Mouse (Mus musculus) testis, adult 2 months (tissue): ENCODE results near the gene Trio. TPM values are rescaled to one million over a fixed set of nuclear protein-coding genes. Genes with fewer than 3 reads are reported as not detected.

Experiments used
- H3K27ac ChIP-seq: fragments of 200-500 bp; 2 replicates; pipeline ENCODE4 v1.5.1; 2012; ENCODE audit warnings: low read depth, low read length; ENCODE audit not compliant: control insufficient read depth, insufficient read depth
- H3K27me3 ChIP-seq: fragments of 200-500 bp; 2 replicates; pipeline ENCODE4 v1.6.1; 2012; ENCODE audit warnings: mild to moderate bottlenecking, low read length, moderate library complexity; ENCODE audit not compliant: control insufficient read depth, insufficient read depth
- H3K36me3 ChIP-seq: fragments of 200-500 bp; 2 replicates; pipeline ENCODE4 v1.6.1; 2012; ENCODE audit warnings: mild to moderate bottlenecking, low read length; ENCODE audit not compliant: control insufficient read depth, insufficient read depth
- H3K4me1 ChIP-seq: fragments of 200-500 bp; 2 replicates; pipeline ENCODE4 v1.6.1; 2012; ENCODE audit warnings: low read length; ENCODE audit not compliant: control insufficient read depth, insufficient read depth
- H3K4me3 ChIP-seq: fragments of 200-500 bp; 2 replicates; pipeline ENCODE4 v1.5.1; 2012; ENCODE audit warnings: low read depth, mild to moderate bottlenecking, low read length, moderate library complexity, mixed read lengths; ENCODE audit not compliant: control insufficient read depth
- CTCF ChIP-seq: fragments of 200-500 bp; IDR thresholded peaks from 2 replicates; pipeline ENCODE4 v1.5.1; 2012; ENCODE audit warnings: low read depth, mild to moderate bottlenecking, inconsistent platforms, low read length, moderate library complexity; ENCODE audit not compliant: control insufficient read depth, insufficient read depth, insufficient replicate concordance
- POLR2A ChIP-seq: fragments of 200-500 bp; IDR thresholded peaks from 2 replicates; pipeline ENCODE4 v1.6.1; 2012; ENCODE audit warnings: low read depth, mild to moderate bottlenecking, inconsistent platforms, low read length, moderate library complexity; ENCODE audit not compliant: control insufficient read depth
- polyA plus RNA-seq: library from polyadenylated mRNA; depleted of rRNA; stranded (reverse); fragments of >200 nt; gene quantifications from 2 replicates; pipeline ENCODE4 v1.2.3, GENCODE M21; 2012

Gene Trio
- polyA plus RNA-seq, 1 experiment: 18.8 TPM

GRCm38 (mm10) chr15:27916204-27916603 is 109.4 kb downstream of the Trio start:
- Histone ChIP-seq H3K27ac (no peak overlapping the region), H3K27me3 (no peaks in the 10 kb centered on the region), H3K4me3 (no peak overlapping the region), H3K4me1 (no peaks in the 10 kb centered on the region), H3K36me3 (no peaks in the 10 kb centered on the region)
- TF ChIP-seq POLR2A: no peak
- no peak; the same call in 1 of the 2 replicates for TF ChIP-seq CTCF

- TF ChIP-seq POLR2A (no peak), CTCF (no peak)
- H3K4me3 ChIP-seq: no peak overlapping the region
- no peaks in the 10 kb centered on the region for H3K4me1 ChIP-seq
- H3K27me3 ChIP-seq: no peaks in the 10 kb centered on the region
- no peaks in the 10 kb centered on the region for H3K36me3 ChIP-seq
- H3K27ac ChIP-seq: no peak overlapping the region
Measured at GRCm38 (mm10) chr15:27913013-27913412, 112.6 kb downstream of the Trio start.

GRCm38 (mm10) chr15:27911196-27911595 is 114.5 kb downstream of the Trio start:
- Histone ChIP-seq H3K4me3 (no peak overlapping the region), H3K36me3 (no peaks in the 10 kb centered on the region), H3K4me1 (no peaks in the 10 kb centered on the region), H3K27me3 (no peaks in the 10 kb centered on the region), H3K27ac (no peak overlapping the region)
- TF ChIP-seq CTCF (no peak), POLR2A (no peak)

GRCm38 (mm10) chr15:27910179-27910578 is 115.5 kb downstream of the Trio start:
- Histone ChIP-seq H3K4me3 (no peak overlapping the region), H3K36me3 (no peaks in the 10 kb centered on the region), H3K27me3 (no peaks in the 10 kb centered on the region), H3K27ac (no peak overlapping the region), H3K4me1 (no peaks in the 10 kb centered on the region)
- TF ChIP-seq CTCF (no peak), POLR2A (no peak)

GRCm38 (mm10) chr15:27907649-27908048 is 118.0 kb downstream of the Trio start:
- no peak overlapping the region for H3K27ac ChIP-seq
- no peak for TF ChIP-seq CTCF
- no peak for TF ChIP-seq POLR2A
- no peaks in the 10 kb centered on the region for H3K27me3 ChIP-seq
- H3K4me1 ChIP-seq: no peaks in the 10 kb centered on the region
- no peaks in the 10 kb centered on the region for H3K36me3 ChIP-seq
- H3K4me3 ChIP-seq: no peak overlapping the region

GRCm38 (mm10) chr15:27906409-27906808 is 119.2 kb downstream of the Trio start:
- H3K36me3 ChIP-seq: no peaks in the 10 kb centered on the region
- no peaks in the 10 kb centered on the region for H3K4me1 ChIP-seq
- H3K27me3 ChIP-seq: no peaks in the 10 kb centered on the region
- TF ChIP-seq POLR2A (no peak), CTCF (no peak)
- no peak overlapping the region for H3K4me3 ChIP-seq
- no peak overlapping the region for H3K27ac ChIP-seq

GRCm38 (mm10) chr15:27905341-27905740 is 120.3 kb downstream of the Trio start:
- H3K27me3 ChIP-seq: no peaks in the 10 kb centered on the region
- TF ChIP-seq CTCF (peak; percentile 47; the same call in 1 of the 2 replicates), POLR2A (no peak)
- no peaks in the 10 kb centered on the region for H3K4me1 ChIP-seq
- H3K27ac ChIP-seq: no peak overlapping the region
- no peaks in the 10 kb centered on the region for H3K36me3 ChIP-seq
- no peak overlapping the region for H3K4me3 ChIP-seq
